Mouse (Mus musculus) limb, embryonic 15.5 days (tissue): ENCODE measurements at regions not wholly inside any gene's neighbourhood (a gene's known extent, or its start where the extent isn't known, plus 50 kb on each side); places are given as distances from the start of the nearest gene placed in this dataset.

Experiments used
- ATAC-seq: fragments of 200-750 bp; cut with Nextera tagmentation; 2 replicates; pipeline ENCODE4 v1.8.0; 2017; ENCODE audit warnings: low read depth, moderate TSS enrichment; ENCODE audit not compliant: insufficient number of reproducible peaks, low FRiP score, low TSS enrichment
- H3K27ac ChIP-seq: fragments of 300-500 bp; sonication (generic); 2 replicates; pipeline ENCODE4 v1.5.1; 2015; ENCODE audit warnings: moderate library complexity, mild to moderate bottlenecking, inconsistent platforms
- H3K27me3 ChIP-seq: fragments of 300-500 bp; sonication (generic); 2 replicates; pipeline ENCODE4 v1.6.1; 2015; ENCODE audit warnings: inconsistent platforms
- H3K36me3 ChIP-seq: fragments of 300-500 bp; sonication (generic); 2 replicates; pipeline ENCODE4 v1.6.1; 2015; ENCODE audit warnings: inconsistent platforms
- H3K4me1 ChIP-seq: fragments of 300-500 bp; sonication (generic); 2 replicates; pipeline ENCODE4 v1.6.1; 2015; ENCODE audit warnings: inconsistent platforms
- H3K4me2 ChIP-seq: fragments of 300-500 bp; sonication (generic); 2 replicates; pipeline ENCODE4 v1.6.1; 2015; ENCODE audit warnings: mild to moderate bottlenecking, inconsistent platforms
- H3K4me3 ChIP-seq: fragments of 300-500 bp; sonication (generic); 2 replicates; pipeline ENCODE4 v1.5.1; 2015; ENCODE audit warnings: mild to moderate bottlenecking, inconsistent platforms
- H3K9ac ChIP-seq: fragments of 300-500 bp; sonication (generic); 2 replicates; pipeline ENCODE4 v1.6.1; 2015; ENCODE audit warnings: inconsistent platforms
- H3K9me3 ChIP-seq: fragments of 300-500 bp; sonication (generic); 2 replicates; pipeline ENCODE4 v1.6.1; 2016; ENCODE audit warnings: inconsistent platforms
- WGBS: fragments of 180-500 bp; shearing (Covaris S2); methylation state at CpG from one replicate; pipeline ENCODE4 v1.1.7; 2015; 5-methylcytosine and 5-hydroxymethylcytosine counted together

GRCm38 (mm10) chr5:64595220-64595619 lies 208.0 kb upstream of the Klf3 start:
- no peaks in the 10 kb centered on the region for H3K9me3 ChIP-seq
- 39% methylated on average over 3 of the region's 3 CpGs for WGBS
- no peaks in the 10 kb centered on the region for H3K36me3 ChIP-seq
- peaks cover 30% of the 10 kb centered on the region for H3K4me1 ChIP-seq
- no peak overlapping the region for H3K9ac ChIP-seq
- H3K4me3 ChIP-seq = no peak overlapping the region
- no peak overlapping the region for H3K4me2 ChIP-seq
- H3K27me3 ChIP-seq = no peaks in the 10 kb centered on the region
- peak overlapping the region; percentile 74 for H3K27ac ChIP-seq
- ATAC-seq = no peak

- 18% methylated on average over 17 of the region's 17 CpGs for WGBS
- Histone ChIP-seq H3K27ac (peak overlapping the region; percentile 74), H3K27me3 (no peaks in the 10 kb centered on the region), H3K36me3 (no peaks in the 10 kb centered on the region), H3K9ac (no peak overlapping the region), H3K4me2 (no peak overlapping the region), H3K4me1 (peaks cover 36% of the 10 kb centered on the region), H3K4me3 (no peak overlapping the region), H3K9me3 (no peaks in the 10 kb centered on the region)
- no peak for ATAC-seq
These were observed 207.3 kb upstream of the Klf3 start for GRCm38 (mm10) chr5:64595751-64596344.

- whole genome bisulfite sequencing = 55% methylated on average over 7 of the region's 7 CpGs
- H3K36me3 ChIP-seq = no peaks in the 10 kb centered on the region
- H3K9me3 ChIP-seq = no peaks in the 10 kb centered on the region
- no peaks in the 10 kb centered on the region for H3K27me3 ChIP-seq
- no peak overlapping the region for H3K4me2 ChIP-seq
- H3K4me3 ChIP-seq = no peak overlapping the region
- no peak for ATAC-seq
- H3K27ac ChIP-seq = no peak overlapping the region
- H3K9ac ChIP-seq = no peak overlapping the region
- peaks cover 37% of the 10 kb centered on the region for H3K4me1 ChIP-seq
These were observed 206.2 kb upstream of the Klf3 start for GRCm38 (mm10) chr5:64597021-64597420.

GRCm38 (mm10) chr5:64597451-64597850 lies 205.7 kb upstream of the Klf3 start:
- no peak overlapping the region for H3K4me3 ChIP-seq
- H3K9me3 ChIP-seq = no peaks in the 10 kb centered on the region
- no peak overlapping the region for H3K4me2 ChIP-seq
- H3K27me3 ChIP-seq = no peaks in the 10 kb centered on the region
- no peak overlapping the region for H3K9ac ChIP-seq
- no peak for ATAC-seq
- no peaks in the 10 kb centered on the region for H3K36me3 ChIP-seq
- H3K4me1 ChIP-seq = peaks cover 37% of the 10 kb centered on the region
- no peak overlapping the region for H3K27ac ChIP-seq
- WGBS = 82% methylated on average over 3 of the region's 3 CpGs

- H3K36me3 ChIP-seq = no peaks in the 10 kb centered on the region
- WGBS = 82% methylated on average over 3 of the region's 3 CpGs
- ATAC-seq = no peak
- no peaks in the 10 kb centered on the region for H3K9me3 ChIP-seq
- no peak overlapping the region for H3K9ac ChIP-seq
- peaks cover 37% of the 10 kb centered on the region for H3K4me1 ChIP-seq
- no peaks in the 10 kb centered on the region for H3K27me3 ChIP-seq
- no peak overlapping the region for H3K27ac ChIP-seq
- no peak overlapping the region for H3K4me3 ChIP-seq
- no peak overlapping the region for H3K4me2 ChIP-seq
These were observed 204.6 kb upstream of the Klf3 start for GRCm38 (mm10) chr5:64598606-64599005.

GRCm38 (mm10) chr5:64599015-64599414 lies 204.2 kb upstream of the Klf3 start:
- Histone ChIP-seq H3K4me1 (peaks cover 34% of the 10 kb centered on the region), H3K27ac (no peak overlapping the region), H3K4me2 (no peak overlapping the region), H3K36me3 (no peaks in the 10 kb centered on the region), H3K4me3 (no peak overlapping the region), H3K9me3 (no peaks in the 10 kb centered on the region), H3K9ac (no peak overlapping the region), H3K27me3 (no peaks in the 10 kb centered on the region)
- ATAC-seq = no peak
- WGBS = 72% methylated on average over 3 of the region's 3 CpGs

- no peaks in the 10 kb centered on the region for H3K9me3 ChIP-seq
- 22% methylated on average over 13 of the region's 13 CpGs for WGBS
- H3K27me3 ChIP-seq = no peaks in the 10 kb centered on the region
- ATAC-seq = no peak
- peak overlapping the region; percentile 60 for H3K27ac ChIP-seq
- peak overlapping the region; percentile 16 for H3K4me3 ChIP-seq
- H3K9ac ChIP-seq = no peak overlapping the region
- peaks cover 27% of the 10 kb centered on the region for H3K4me1 ChIP-seq
- H3K36me3 ChIP-seq = no peaks in the 10 kb centered on the region
- H3K4me2 ChIP-seq = peak overlapping the region; percentile 38
These were observed 203.3 kb upstream of the Klf3 start for GRCm38 (mm10) chr5:64599865-64600288.

- no peak for ATAC-seq
- H3K4me1 ChIP-seq = peaks cover 22% of the 10 kb centered on the region
These were observed 202.8 kb upstream of the Klf3 start for GRCm38 (mm10) chr5:64600392-64600791.

GRCm38 (mm10) chr5:64600811-64601210 lies 202.4 kb upstream of the Klf3 start:
- Histone ChIP-seq H3K4me2 (peak overlapping the region; percentile 38; the same call in 1 of the 2 replicates), H3K27ac (no peak overlapping the region), H3K9me3 (no peaks in the 10 kb centered on the region), H3K9ac (no peak overlapping the region), H3K4me1 (peaks cover 19% of the 10 kb centered on the region), H3K4me3 (no peak overlapping the region), H3K27me3 (no peaks in the 10 kb centered on the region), H3K36me3 (no peaks in the 10 kb centered on the region)
- 38% methylated on average over 2 of the region's 2 CpGs for WGBS
- no peak for ATAC-seq

More at GRCm38 (mm10) chr5:64600392-64600791, 202.8 kb upstream of the Klf3 start:
- WGBS = 31% methylated on average over 7 of the region's 7 CpGs
- H3K36me3 ChIP-seq = no peaks in the 10 kb centered on the region
- H3K4me3 ChIP-seq = peak overlapping the region; percentile 16
- peak overlapping the region; percentile 38 for H3K4me2 ChIP-seq
- H3K9me3 ChIP-seq = no peaks in the 10 kb centered on the region
- H3K9ac ChIP-seq = no peak overlapping the region
- H3K27ac ChIP-seq = peak overlapping the region; percentile 60
- no peaks in the 10 kb centered on the region for H3K27me3 ChIP-seq

- no peak for ATAC-seq
- Histone ChIP-seq H3K4me1 (peaks cover 14% of the 10 kb centered on the region), H3K27ac (no peak overlapping the region), H3K9me3 (no peaks in the 10 kb centered on the region), H3K27me3 (no peaks in the 10 kb centered on the region), H3K4me3 (no peak overlapping the region), H3K36me3 (no peaks in the 10 kb centered on the region), H3K4me2 (no peak overlapping the region), H3K9ac (no peak overlapping the region)
- WGBS = 68% methylated on average over 8 of the region's 8 CpGs
These were observed 201.9 kb upstream of the Klf3 start for GRCm38 (mm10) chr5:64601285-64601684.

GRCm38 (mm10) chr5:64601832-64602231 lies 201.4 kb upstream of the Klf3 start:
- H3K4me3 ChIP-seq = no peak overlapping the region
- no peak overlapping the region for H3K4me2 ChIP-seq
- WGBS = 75% methylated on average over 5 of the region's 5 CpGs
- no peak overlapping the region for H3K9ac ChIP-seq
- H3K36me3 ChIP-seq = no peaks in the 10 kb centered on the region
- H3K9me3 ChIP-seq = no peaks in the 10 kb centered on the region
- peaks cover 11% of the 10 kb centered on the region for H3K4me1 ChIP-seq
- no peak overlapping the region for H3K27ac ChIP-seq
- no peak for ATAC-seq
- H3K27me3 ChIP-seq = no peaks in the 10 kb centered on the region

- Histone ChIP-seq H3K4me1 (peaks cover 11% of the 10 kb centered on the region), H3K9me3 (no peaks in the 10 kb centered on the region), H3K9ac (no peak overlapping the region), H3K4me2 (no peak overlapping the region), H3K4me3 (no peak overlapping the region), H3K27ac (no peak overlapping the region), H3K36me3 (no peaks in the 10 kb centered on the region), H3K27me3 (no peaks in the 10 kb centered on the region)
- WGBS = 80% methylated on average over 8 of the region's 8 CpGs
- no peak for ATAC-seq
These were observed 200.7 kb upstream of the Klf3 start for GRCm38 (mm10) chr5:64602356-64602936.
